Mouse (Mus musculus) testis, adult 2 months (tissue): ENCODE data around the gene Vps52.

Source experiments
- CTCF ChIP-seq: fragments of 200-500 bp; IDR thresholded peaks from 2 replicates; pipeline ENCODE4 v1.5.1; 2012; ENCODE audit warnings: low read depth, mild to moderate bottlenecking, inconsistent platforms, low read length, moderate library complexity; ENCODE audit not compliant: control insufficient read depth, insufficient read depth, insufficient replicate concordance
- POLR2A ChIP-seq: fragments of 200-500 bp; IDR thresholded peaks from 2 replicates; pipeline ENCODE4 v1.6.1; 2012; ENCODE audit warnings: low read depth, mild to moderate bottlenecking, inconsistent platforms, low read length, moderate library complexity; ENCODE audit not compliant: control insufficient read depth

DNA sequence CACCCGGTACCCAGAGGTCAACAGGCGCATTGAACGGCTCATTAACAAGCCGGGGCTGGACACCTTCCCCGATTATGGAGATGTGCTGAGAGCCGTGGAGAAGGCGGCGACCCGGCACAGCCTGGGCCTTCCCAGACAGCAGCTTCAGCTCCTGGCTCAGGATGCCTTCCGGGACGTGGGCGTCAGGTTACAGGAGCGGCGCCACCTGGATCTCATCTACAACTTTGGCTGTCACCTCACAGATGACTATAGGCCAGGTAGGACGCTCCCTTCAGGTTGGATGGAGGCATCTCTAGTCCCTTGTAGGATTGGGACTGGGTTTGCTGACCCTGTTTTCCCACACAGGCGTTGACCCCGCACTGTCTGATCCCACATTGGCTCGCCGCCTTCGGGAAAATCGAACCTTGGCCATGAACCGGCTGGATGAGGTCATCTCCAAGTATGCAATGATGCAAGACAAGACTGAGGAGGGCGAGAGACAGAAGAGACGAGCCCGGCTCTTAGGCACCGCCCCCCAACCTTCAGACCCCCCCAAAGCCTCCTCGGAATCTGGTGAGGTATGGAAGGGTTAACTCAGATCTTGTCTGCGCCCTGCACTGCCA is 43.7 kb upstream of the Vps52 start:
- TF ChIP-seq CTCF = no peak
- TF ChIP-seq POLR2A = no peak
